Mouse (Mus musculus) small intestine, adult 2 months (tissue): ENCODE data around the gene Fkbpl. TPM values are rescaled to one million over a fixed set of nuclear protein-coding genes. Genes with fewer than 3 reads are reported as not detected.

Experiments
- H3K27ac ChIP-seq: fragments of 200-500 bp; 2 replicates; pipeline ENCODE4 v1.5.1; 2012; ENCODE audit warnings: low read depth, low read length, control low read depth, inconsistent platforms; ENCODE audit not compliant: insufficient read depth
- H3K27me3 ChIP-seq: fragments of 200-500 bp; 2 replicates; pipeline ENCODE4 v1.6.1; 2012; ENCODE audit warnings: mild to moderate bottlenecking, moderate library complexity, low read length, inconsistent platforms; ENCODE audit not compliant: control insufficient read depth, insufficient read depth
- H3K36me3 ChIP-seq: fragments of 200-500 bp; 2 replicates; pipeline ENCODE4 v1.6.1; 2012; ENCODE audit warnings: mild to moderate bottlenecking, low read length, control low read depth, inconsistent platforms; ENCODE audit not compliant: control insufficient read depth, insufficient read depth
- H3K4me1 ChIP-seq: fragments of 200-500 bp; 2 replicates; pipeline ENCODE4 v1.6.1; 2012; ENCODE audit warnings: low read length, inconsistent platforms, mixed read lengths; ENCODE audit not compliant: control insufficient read depth, insufficient read depth, insufficient read length
- H3K4me3 ChIP-seq: fragments of 200-500 bp; 2 replicates; pipeline ENCODE4 v1.5.1; 2012; ENCODE audit warnings: low read depth, mild to moderate bottlenecking, control low read depth, inconsistent platforms, low read length, moderate library complexity
- CTCF ChIP-seq: fragments of 200-500 bp; IDR thresholded peaks from 2 replicates; pipeline ENCODE4 v1.5.1; 2012; ENCODE audit warnings: low read depth, mild to moderate bottlenecking, control low read depth, inconsistent platforms, low read length, moderate library complexity, mixed read lengths; ENCODE audit not compliant: insufficient replicate concordance, insufficient read length; ENCODE audit errors: extremely low read depth
- POLR2A ChIP-seq: fragments of 200-500 bp; IDR thresholded peaks from 2 replicates; pipeline ENCODE4 v1.6.1; 2012; ENCODE audit warnings: low read depth, mild to moderate bottlenecking, control low read depth, inconsistent platforms, low read length, moderate library complexity
- WGBS: fragments of 180-500 bp; shearing (Covaris S2); methylation state at CpG from one replicate; pipeline ENCODE4 v1.1.7; 2018; 5-methylcytosine and 5-hydroxymethylcytosine counted together
- polyA plus RNA-seq: library from polyadenylated mRNA; depleted of rRNA; stranded (reverse); fragments of >200 nt; gene quantifications from 2 replicates; pipeline ENCODE4 v1.2.3, GENCODE M21; 2012

The Fkbpl gene
- polyA plus RNA-seq, 1 experiment: 2.5 TPM

- WGBS: 70% methylated on average over 7 of the region's 7 CpGs
- H3K4me1 ChIP-seq: peaks cover 7% of the 10 kb centered on the region
- no peaks in the 10 kb centered on the region for H3K27me3 ChIP-seq
- TF ChIP-seq POLR2A (no peak), CTCF (no peak)
- no peak overlapping the region for H3K4me3 ChIP-seq
- peak overlapping the region; percentile 67 for H3K27ac ChIP-seq
- peaks cover 32% of the 10 kb centered on the region for H3K36me3 ChIP-seq
Measured at GRCm38 (mm10) chr17:34655160-34655559, 10.6 kb downstream of the Fkbpl start.

GRCm38 (mm10) chr17:34655581-34655991 lies 11.0 kb downstream of the Fkbpl start:
- no peak for TF ChIP-seq POLR2A
- peak; percentile 6; the same call in 1 of the 2 replicates for TF ChIP-seq CTCF
- Histone ChIP-seq H3K4me1 (peaks cover 7% of the 10 kb centered on the region), H3K27ac (peak overlapping the region; percentile 67), H3K27me3 (peaks cover 2% of the 10 kb centered on the region; the same call in 1 of the 2 replicates), H3K36me3 (peaks cover 29% of the 10 kb centered on the region), H3K4me3 (no peak overlapping the region)
- WGBS: 27% methylated on average over 4 of the region's 4 CpGs

GRCm38 (mm10) chr17:34656666-34657065 lies 12.1 kb downstream of the Fkbpl start:
- H3K27ac ChIP-seq: peak overlapping the region; percentile 58
- no peak overlapping the region for H3K4me3 ChIP-seq
- peaks cover 4% of the 10 kb centered on the region; the same call in 1 of the 2 replicates for H3K27me3 ChIP-seq
- H3K4me1 ChIP-seq: peaks cover 15% of the 10 kb centered on the region
- 50% methylated on average over 8 of the region's 8 CpGs for WGBS
- peaks cover 19% of the 10 kb centered on the region for H3K36me3 ChIP-seq
- TF ChIP-seq CTCF (no peak), POLR2A (no peak)

- H3K4me1 ChIP-seq: peaks cover 15% of the 10 kb centered on the region
- H3K4me3 ChIP-seq: no peak overlapping the region
- TF ChIP-seq CTCF: no peak
- no peak for TF ChIP-seq POLR2A
- WGBS: 32% methylated on average over 2 of the region's 2 CpGs
- H3K27me3 ChIP-seq: peaks cover 4% of the 10 kb centered on the region; the same call in 1 of the 2 replicates
- H3K36me3 ChIP-seq: peaks cover 13% of the 10 kb centered on the region
- H3K27ac ChIP-seq: no peak overlapping the region
Measured at GRCm38 (mm10) chr17:34657271-34657670, 12.7 kb downstream of the Fkbpl start.

GRCm38 (mm10) chr17:34658145-34658544 lies 13.6 kb downstream of the Fkbpl start:
- H3K36me3 ChIP-seq: peaks cover 7% of the 10 kb centered on the region
- H3K27ac ChIP-seq: no peak overlapping the region
- H3K4me3 ChIP-seq: no peak overlapping the region
- WGBS: 51% methylated on average over 2 of the region's 2 CpGs
- peaks cover 17% of the 10 kb centered on the region for H3K4me1 ChIP-seq
- peaks cover 4% of the 10 kb centered on the region; the same call in 1 of the 2 replicates for H3K27me3 ChIP-seq
- TF ChIP-seq CTCF: no peak
- no peak for TF ChIP-seq POLR2A

GRCm38 (mm10) chr17:34658591-34658990 lies 14.0 kb downstream of the Fkbpl start:
- H3K27me3 ChIP-seq: peaks cover 4% of the 10 kb centered on the region; the same call in 1 of the 2 replicates
- H3K4me1 ChIP-seq: peaks cover 17% of the 10 kb centered on the region
- no peak overlapping the region for H3K27ac ChIP-seq
- no peak overlapping the region for H3K4me3 ChIP-seq
- WGBS: 80% methylated on average over 3 of the region's 3 CpGs
- peaks cover 4% of the 10 kb centered on the region for H3K36me3 ChIP-seq
- TF ChIP-seq POLR2A (no peak), CTCF (no peak)

- H3K4me3 ChIP-seq: no peak overlapping the region
- WGBS: 42% methylated on average over 12 of the region's 12 CpGs
- H3K27ac ChIP-seq: no peak overlapping the region
- H3K36me3 ChIP-seq: peaks cover 1% of the 10 kb centered on the region; the same call in 1 of the 2 replicates
- TF ChIP-seq POLR2A (no peak), CTCF (no peak)
- peaks cover 17% of the 10 kb centered on the region for H3K4me1 ChIP-seq
- H3K27me3 ChIP-seq: peaks cover 4% of the 10 kb centered on the region; the same call in 1 of the 2 replicates
Measured at GRCm38 (mm10) chr17:34659181-34659896, 14.8 kb downstream of the Fkbpl start.
